Mouse (Mus musculus): Measurements from ENCODE around the gene Sstr5. TPM values are rescaled to one million over a fixed set of nuclear protein-coding genes. Genes with fewer than 3 reads are reported as not detected.

Sstr5 gene
- 0.12 TPM in 1 of 2 replicates, not detected in the other for polyA plus RNA-seq (2012; ENCODE audit: low replicate concordance)

DNA sequence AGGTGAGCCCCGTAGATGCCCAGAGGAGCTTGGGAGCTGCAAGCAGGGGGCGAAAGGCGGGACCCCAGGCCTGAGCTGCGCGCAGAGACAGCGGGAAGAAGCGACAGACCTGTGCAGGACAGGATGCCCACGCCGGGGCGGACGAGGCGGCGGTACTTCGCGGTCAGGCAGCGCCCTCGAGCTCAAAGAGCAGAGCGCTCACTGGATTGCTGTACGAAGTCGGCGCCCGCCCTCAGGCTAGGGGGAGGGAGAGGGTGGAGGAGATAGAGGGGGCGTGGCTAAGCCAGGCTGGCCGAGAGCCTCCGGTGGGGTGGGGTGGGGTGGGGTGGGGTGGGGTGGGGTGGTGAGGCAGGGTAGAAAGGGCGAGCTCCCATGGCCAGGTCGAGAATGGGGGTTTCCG is at the start of gene Sstr5:
Gene Sstr5, minus strand, starts transcription at position 276 of the 400 bp plus-strand sequence.

DNA sequence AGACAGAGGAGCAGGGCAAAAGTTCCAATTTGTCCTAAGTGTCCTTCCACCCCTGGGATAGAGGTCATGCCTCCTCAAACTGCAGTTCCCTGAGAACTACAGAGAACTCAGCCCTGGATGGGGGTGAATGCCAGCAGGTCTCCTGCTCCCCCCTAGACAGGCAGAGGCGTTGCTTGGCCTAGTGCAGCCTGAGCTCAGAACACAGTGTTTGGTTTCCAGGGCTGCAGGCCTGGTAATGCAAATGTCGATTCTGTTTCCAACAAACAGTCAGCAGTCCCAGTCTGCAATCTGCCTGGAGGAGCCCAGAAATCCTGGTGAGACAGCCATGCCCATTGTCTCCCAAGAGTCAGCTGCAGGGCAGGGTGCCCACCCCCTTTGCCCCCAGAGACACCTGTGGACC is 42.8 kb downstream of the Sstr5 start, which contains the start of gene Tekt4:
Gene Tekt4, plus strand, starts transcription at position 344 of the 400 bp plus-strand sequence.

Other genes starting within 250 kb of the Sstr5 start
- gene Baiap3, start 240.9 kb downstream of the Sstr5 start, polyA plus RNA-seq (2012; ENCODE audit: low replicate concordance) = 0.90 and 3.3 TPM in 2 replicates
- 203 and 276 TPM in 2 replicates for gene Ube2i, start 222.7 kb downstream of the Sstr5 start, polyA plus RNA-seq (2012; ENCODE audit: low replicate concordance)
- 1.8 and 2.7 TPM in 2 replicates for gene Prss34, start 198.9 kb downstream of the Sstr5 start, polyA plus RNA-seq (2012; ENCODE audit: low replicate concordance)
- gene Prss28, start 188.6 kb downstream of the Sstr5 start, polyA plus RNA-seq (2012; ENCODE audit: low replicate concordance) = not detected in 2 replicates
- 0.65 and 1.5 TPM in 2 replicates for gene Prss29, start 178.6 kb downstream of the Sstr5 start, polyA plus RNA-seq (2012; ENCODE audit: low replicate concordance)
- 0.87 and 3.6 TPM in 2 replicates for gene Tpsab1, start 151.7 kb downstream of the Sstr5 start, polyA plus RNA-seq (2012; ENCODE audit: low replicate concordance)
- gene Tpsb2, start 131.0 kb downstream of the Sstr5 start, polyA plus RNA-seq (2012; ENCODE audit: low replicate concordance) = 2.0 and 20.1 TPM in 2 replicates
- gene Tpsg1, start 128.0 kb downstream of the Sstr5 start, polyA plus RNA-seq (2012; ENCODE audit: low replicate concordance) = 0.21 TPM in 1 of 2 replicates, not detected in the other
- 6.5 and 17.3 TPM in 2 replicates for gene Cacna1h, start 63.5 kb downstream of the Sstr5 start, polyA plus RNA-seq (2012; ENCODE audit: low replicate concordance)
- not detected in 2 replicates for gene Tekt4, start 42.7 kb downstream of the Sstr5 start, polyA plus RNA-seq (2012; ENCODE audit: low replicate concordance)
- gene Sox8, start 73.4 kb upstream of the Sstr5 start, polyA plus RNA-seq (2012; ENCODE audit: low replicate concordance) = 0.10 and 0.16 TPM in 2 replicates
- gene Lmf1, start 81.8 kb upstream of the Sstr5 start, polyA plus RNA-seq (2012; ENCODE audit: low replicate concordance) = 18.7 and 20.7 TPM in 2 replicates
- gene Gng13, start 219.9 kb upstream of the Sstr5 start, polyA plus RNA-seq (2012; ENCODE audit: low replicate concordance) = not detected in 2 replicates
- 13.6 and 24.2 TPM in 2 replicates for gene Chtf18, start 230.1 kb upstream of the Sstr5 start, polyA plus RNA-seq (2012; ENCODE audit: low replicate concordance)
- gene Rpusd1, start 230.4 kb upstream of the Sstr5 start, polyA plus RNA-seq (2012; ENCODE audit: low replicate concordance) = 26.6 and 48.2 TPM in 2 replicates
- gene Mslnl, start 238.8 kb upstream of the Sstr5 start, polyA plus RNA-seq (2012; ENCODE audit: low replicate concordance) = not detected in 2 replicates

All from hematopoietic multipotent progenitor cell, adult 10-12 weeks (in vitro differentiated cells).